Mouse (Mus musculus): ENCODE results near the gene Lrrc32.

Gene Lrrc32

DNA sequence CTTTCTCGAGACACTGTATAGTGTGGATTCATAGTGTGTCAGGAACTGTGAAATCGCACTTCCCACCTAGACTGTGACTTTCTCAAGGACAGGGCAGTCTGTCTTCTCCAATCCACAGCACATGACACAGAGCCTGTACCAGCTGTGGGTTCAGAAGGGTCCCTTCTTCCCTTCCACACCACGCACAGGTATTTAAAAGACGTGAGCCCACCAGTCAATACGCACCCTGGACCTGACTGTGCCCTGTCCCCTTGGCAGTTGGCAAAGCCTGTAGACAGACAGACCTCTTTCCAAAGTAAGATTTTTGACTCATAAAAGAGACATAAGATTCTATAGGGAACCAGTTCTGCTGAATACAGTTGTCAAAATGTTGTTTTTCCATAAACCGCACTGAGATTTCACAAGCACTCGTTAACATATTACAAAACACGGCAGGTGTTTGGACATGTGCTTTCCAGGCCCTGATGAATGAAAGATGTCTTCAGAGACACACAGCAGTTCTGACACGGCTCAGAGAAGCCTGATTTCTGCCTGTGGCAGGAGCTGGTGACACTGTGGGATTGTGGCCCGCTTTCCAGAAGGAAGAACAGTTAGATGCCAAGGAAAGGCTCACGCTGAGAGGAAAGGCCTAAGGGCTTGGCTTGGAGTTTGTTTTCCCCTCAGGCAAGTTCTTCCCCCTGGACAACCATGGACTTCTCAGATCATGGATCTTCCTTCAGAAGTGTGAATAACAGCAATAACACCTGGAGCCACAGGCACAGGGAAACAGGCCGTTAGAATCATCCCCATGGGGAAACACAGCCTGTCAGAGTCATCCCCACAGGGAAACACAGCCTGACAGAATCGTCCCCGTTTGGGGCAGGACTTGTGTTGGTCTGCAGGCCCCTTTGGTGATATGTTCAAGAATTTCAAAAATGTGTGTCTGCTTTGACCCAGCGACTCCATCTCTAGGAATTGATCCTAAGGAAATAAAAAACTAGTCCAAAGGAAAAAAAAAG is 22.2 kb downstream of the Lrrc32 start:
- no peak for DNase-seq (ENCODE audit: low spot score)

DNA sequence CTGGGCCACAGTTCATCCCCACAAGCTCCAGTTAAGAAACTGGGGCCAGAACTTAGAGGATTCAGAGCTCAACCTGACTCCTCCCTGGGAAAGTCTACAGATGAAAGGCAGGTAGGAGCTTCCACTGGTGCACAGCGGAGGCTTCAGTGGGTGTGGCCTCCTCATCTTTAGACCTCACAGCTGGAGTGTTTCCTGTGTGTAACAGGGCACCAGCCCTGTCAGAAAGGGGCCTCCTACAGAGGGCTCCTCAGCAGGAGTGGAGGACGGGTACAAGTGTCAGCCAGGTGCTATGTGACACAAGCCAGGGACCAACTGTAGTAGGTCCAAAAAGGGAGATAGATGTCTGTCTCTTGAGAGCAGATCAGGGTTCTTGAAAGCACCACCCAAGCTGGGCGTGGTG is 24.2 kb downstream of the Lrrc32 start:
- DNase-seq (ENCODE audit: low spot score) = no peak

DNA sequence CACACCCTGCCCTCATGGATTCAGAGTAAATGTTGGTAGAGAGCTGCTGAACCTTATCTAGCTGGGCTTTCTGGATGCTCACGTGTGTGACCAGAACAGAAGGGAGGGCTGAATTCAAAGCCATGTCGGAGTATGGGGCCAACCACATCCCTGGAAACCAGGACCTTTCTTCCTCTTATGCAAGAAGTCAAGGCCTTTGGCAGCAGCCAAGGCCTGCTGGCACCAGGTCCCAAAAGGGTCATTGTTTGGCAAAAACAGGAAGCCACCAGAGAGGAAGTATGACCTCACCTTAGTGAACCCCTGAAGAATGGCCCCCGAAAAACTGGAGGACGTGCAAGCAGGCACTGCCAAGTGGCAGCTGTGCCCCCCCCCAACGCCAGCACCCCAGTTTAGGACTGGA is 33.5 kb downstream of the Lrrc32 start:
- DNase-seq (ENCODE audit: low spot score) = no peak

DNA sequence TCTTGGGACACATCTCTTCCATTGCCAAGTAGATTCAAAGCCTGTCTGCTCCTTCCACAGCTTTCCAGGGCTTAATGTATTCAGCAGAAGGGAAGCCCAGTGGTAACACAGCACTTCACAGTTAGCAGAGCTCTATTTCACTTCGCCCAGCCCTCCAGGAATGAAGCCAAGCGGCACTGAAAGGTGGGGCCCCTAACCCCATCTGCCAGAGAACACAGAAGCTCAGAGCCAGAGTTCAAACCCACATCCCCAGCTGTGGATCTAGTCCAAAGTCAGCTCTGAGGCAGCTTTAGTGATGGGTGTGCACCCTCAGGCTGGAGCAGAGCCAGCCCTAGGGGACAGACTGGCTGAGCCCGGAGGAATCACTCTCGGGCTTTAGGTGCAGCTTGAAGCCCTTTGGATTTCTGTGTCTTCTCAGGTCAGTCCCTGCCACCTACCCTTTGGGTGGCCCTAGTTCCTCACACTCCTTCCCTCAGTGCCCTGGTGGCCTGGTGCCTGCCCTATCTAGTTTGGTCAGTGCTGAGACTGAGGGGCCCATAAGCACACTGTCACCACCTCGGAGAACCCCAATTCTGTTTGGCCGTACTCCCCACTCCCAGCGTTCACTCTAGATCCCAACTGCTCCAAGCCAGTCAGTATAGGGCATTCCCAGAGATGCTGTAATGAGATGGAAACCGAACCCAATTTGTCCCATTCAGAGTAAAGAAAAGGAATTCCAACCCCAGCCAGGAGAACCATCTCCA is 34.2 kb downstream of the Lrrc32 start:
- no peak for DNase-seq (ENCODE audit: low spot score)

DNA sequence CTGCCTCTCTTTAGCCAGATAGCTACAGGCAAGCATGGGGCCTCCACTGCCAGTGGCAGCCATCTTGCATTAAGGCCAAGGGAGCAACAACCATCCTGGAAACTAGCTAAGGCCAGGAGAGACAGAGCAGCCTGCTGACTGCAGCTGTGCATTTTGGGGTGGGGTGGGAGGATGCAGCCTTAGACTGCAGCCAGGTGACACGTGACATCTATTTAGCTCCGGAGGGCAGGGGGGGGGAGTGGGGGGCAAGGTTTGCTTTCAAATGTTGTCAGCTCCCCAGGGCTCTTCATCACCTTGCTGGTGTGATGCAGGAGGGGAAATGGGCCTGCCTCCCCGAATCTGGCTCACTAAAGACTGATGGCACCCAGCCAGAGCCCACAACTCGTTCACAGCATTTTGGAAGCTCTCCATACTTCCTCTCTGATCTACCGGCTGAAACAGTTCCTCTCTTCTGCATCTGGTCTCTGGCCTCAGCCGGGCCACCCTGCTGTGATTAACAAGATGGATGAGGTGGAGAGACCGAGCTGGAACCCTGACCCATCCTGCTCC is 34.8 kb downstream of the Lrrc32 start:
- DNase-seq (ENCODE audit: low spot score) = no peak

DNA sequence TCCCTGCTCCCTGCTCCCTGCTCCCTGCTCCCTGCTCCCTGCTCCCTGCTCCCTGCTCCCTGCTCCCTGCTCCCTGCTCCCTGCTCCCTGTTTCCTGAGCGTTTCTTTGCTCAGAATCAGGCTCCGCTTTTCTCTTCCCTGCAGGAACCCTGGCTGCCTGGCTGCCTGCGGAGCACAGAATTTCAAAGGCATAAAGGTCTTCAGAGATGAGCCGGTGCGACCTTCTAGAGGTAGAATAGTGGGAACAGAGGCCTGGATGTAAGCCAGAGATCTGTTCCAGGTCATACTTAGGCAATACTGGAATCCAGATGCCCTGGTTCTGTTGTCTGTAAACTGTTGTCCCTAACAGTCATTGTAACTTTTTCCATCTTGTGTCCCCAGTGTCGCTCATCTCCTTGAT is 35.3 kb downstream of the Lrrc32 start:
- DNase-seq (ENCODE audit: low spot score) = no peak

DNA sequence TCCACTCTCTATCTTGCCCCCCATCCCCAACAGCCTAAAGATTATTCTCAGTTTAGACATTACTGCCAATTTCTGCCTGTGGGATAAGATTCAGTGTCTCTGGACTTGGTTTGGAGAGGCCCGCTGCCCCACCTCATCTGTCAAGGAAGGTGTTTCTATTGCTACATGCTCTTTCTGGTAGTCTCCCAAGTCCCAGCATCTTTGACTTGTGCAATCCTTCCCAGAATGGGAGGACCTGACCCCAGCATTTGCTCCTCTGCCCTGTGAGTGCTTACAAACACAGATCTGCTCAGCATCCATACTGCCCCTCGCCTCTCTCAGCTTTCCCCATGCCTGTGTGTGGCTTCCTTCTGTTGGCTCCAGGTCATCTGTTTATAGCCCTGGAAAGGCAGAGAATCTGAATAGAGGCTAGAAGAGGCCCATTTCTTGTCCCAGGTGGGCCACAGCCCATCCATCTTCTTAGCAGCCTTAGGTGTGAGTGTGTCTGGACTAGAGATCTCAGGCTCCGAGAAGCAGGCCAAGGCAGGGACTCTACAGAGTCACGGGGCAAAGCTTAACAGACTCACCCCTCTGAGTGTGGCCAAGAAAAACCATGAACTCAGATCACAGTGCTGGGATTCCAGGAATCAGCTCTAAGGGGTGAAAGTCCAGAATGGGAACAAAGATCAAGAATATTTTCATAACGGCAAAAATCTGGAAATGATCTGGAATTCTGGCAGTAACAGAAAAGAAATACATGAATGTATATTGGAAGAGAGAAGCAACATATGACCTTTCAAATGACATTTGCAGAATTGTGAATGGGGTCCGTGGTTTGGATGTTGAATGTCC is 36.0 kb downstream of the Lrrc32 start:
- DNase-seq (ENCODE audit: low spot score) = no peak

DNA sequence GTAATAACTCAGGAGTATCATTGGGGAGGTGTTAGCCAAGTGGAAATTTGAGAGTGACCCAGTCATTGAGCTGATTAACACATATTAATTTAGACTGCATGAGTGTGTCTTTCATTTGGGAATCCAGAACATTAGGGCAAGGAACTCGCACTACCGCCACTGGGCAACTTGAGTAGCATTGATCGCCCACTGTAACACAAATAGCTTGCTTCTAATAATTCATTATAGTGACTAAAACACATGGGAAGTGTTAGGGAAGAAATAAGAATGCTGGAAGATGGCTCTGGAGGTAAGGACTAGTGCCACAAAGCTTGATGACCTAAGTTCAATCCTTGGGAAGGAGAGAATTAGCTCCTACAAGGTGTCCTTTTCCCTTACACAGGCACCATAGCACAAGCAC is 38.0 kb downstream of the Lrrc32 start:
- no peak for DNase-seq (ENCODE audit: low spot score)

DNA sequence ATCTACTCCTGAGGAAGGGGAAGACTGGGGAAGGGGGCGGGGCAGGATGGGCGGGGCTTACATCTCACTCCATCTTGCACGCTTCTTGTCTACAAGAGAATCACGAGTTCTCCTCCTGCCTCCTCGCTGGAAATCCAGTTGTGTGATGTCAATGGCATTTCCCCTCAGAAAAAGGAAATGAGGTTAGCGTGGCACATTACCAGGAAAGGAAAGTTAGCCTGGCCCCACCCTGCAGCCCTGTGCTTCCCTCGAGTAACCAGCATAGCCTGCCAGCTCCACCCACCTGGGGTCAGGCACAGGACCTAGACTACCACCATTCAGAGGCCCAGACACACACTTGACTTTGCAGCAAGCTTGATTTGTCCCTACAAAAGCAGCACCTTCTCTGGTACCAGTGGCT is 42.5 kb downstream of the Lrrc32 start:
- DNase-seq (ENCODE audit: low spot score) = no peak

DNA sequence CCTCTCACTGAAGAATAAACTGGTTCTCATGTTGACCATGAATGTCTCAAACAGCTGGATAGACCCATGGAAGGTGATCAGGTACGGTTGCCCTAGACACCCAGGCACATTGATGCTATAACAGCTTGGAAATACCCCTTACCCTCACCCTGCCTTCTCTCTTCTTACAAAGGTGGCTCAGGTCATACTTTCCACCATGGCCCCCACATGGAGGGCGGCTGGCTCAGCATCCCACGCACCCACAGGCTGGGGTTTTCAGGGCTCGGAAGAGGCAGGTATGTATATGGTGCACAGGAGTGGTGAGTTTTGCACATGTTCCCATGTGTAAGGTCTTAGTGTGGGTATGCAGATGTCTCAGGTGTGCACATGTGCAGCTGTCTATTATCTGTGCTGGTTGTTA is 43.9 kb downstream of the Lrrc32 start:
- no peak for DNase-seq (ENCODE audit: low spot score)

DNA sequence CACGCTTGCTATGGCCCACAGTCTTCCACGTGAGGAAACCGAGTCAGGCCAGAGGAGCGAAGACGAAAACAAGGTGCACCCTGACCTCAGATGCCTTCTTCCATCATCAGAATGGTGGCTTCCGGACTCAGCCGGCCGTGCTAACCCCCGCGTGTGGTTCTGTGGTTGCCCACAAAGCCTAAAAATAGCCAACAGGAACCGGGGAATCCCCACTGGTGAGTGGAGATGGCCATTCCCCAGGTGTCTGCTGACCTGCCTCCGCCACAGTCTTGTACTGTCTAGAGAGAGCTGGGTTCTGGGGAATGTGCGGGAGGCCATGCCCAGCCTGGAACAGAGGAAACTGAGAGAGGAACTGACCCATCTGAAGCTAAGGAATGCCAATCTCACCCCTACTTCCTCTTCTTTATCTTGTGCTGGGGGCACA is 45.4 kb downstream of the Lrrc32 start:
- no peak for DNase-seq (ENCODE audit: low spot score)

DNA sequence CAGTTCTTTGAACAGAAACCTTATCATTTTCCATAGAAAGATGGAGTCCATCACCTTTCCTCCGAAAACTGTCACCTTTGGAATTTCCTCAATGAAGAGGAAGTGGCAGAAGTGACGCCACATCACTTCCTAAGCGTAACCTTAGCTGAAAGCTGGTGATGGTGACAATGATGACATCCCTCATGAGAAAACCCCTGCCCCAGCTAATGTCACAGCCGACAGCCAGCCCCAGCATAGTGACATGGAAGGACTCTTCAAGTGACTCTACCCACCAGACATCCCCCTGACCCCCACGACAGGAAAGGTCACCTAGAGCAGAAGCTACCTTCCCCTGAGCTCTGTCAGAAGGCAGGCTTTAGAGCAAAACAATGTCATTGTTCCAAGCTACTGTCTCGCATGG is 46.1 kb downstream of the Lrrc32 start:
- no peak for DNase-seq (ENCODE audit: low spot score)

DNA sequence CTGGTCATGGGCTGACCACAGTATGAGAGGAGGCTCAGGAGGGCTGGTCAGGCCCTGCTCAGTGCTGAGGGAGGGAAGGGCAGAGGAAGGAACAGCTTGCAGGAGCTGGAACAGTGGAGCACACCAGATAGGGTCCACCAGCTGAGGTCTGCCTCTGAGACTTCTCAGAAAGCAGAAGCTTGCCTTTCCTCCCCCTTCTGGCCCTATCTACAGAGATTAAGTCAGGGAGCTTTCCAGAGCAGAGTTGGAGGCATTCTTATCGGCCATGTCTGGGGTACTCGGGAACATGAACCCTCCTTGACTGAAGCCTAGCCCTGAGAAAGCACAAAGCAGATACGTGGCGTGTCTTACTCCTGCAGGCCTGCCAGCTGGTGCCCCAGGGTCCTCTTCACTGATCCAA is 46.8 kb downstream of the Lrrc32 start:
- DNase-seq (ENCODE audit: low spot score) = no peak

DNA sequence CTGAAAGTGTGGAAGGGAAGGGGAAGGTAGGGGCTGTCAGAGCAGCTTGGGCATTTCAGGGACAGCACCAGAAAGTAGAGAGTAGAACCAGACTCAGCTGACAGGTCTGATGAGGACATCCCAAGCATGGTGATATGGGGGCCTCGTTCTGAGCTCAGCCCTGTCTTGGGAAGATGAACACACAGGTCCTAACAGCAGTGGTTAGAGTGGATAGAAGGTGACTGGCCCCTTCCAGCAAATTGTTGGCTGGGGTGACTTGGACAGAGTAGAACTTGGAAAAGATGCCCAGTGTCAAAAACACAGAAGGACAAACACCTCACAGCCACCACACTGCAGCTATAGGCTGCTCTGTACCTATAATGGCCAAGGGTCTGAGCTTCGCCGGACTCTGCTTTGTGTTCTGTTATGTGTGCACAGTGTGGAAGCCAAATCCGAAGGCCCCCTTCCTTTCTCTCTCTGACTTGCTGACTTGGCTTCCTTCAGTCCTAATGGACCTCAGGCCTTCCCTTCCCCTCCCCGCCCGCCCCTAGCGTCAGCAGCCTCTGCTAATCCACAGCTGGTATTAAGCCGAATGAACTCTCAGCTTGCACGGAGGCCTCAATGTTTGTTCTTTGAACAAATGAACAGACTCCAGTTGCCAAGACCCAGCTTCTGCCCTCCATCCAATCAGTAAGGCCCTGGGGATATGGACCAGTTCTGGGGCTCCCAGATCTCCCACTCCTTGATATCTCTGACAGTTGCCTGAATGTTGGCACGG is 48.3 kb downstream of the Lrrc32 start:
- DNase-seq (ENCODE audit: low spot score) = no peak

DNA sequence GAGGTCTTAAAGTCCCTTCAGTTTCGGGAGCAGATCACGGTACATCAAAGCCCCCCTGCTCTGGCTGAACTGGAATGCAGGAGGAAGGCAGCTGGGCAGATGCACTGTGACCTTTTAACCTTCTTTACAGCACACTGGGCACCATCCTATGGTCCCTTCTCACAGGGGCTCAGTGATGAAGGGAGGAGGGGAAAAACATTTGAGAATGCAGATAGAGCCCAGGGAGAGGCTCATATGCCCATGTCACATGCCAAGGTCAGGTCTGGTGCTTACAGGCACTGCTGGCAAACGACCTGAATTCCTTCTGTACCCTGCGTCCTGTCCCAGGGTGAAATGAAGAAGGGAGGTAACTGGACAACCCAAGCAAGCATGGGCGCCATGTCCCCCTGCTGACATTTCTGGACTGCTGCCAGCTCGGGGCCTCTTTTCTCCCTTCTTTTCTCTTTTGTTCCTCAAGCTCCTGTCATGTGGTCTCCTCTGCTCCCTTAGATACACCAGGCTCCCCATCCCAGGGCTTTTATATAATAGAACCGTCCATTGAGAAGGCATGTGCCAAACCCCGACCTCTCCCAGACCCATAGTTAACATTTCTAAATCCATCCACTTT is 49.0 kb downstream of the Lrrc32 start:
- DNase-seq (ENCODE audit: low spot score) = no peak

DNA sequence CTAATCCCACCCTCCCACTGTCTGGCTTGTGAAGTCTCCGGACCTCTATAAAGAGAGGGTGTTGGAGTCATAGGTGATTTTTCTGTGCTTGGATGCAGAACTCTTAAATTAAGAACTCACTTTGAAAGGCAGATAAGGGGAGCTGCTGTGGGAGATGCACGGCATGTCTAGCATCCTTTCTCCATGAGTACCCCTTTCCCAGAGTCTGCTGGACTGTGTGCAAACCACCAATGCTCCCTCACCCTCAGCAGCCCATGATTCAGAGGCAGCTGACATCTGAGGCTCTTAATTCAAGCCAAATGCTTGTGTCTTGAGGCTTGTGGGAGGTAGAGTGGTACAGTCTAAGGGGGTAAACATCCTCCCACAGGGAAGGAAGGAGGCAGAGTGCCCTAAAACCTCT is 51.8 kb downstream of the Lrrc32 start:
- DNase-seq (ENCODE audit: low spot score) = no peak

DNA sequence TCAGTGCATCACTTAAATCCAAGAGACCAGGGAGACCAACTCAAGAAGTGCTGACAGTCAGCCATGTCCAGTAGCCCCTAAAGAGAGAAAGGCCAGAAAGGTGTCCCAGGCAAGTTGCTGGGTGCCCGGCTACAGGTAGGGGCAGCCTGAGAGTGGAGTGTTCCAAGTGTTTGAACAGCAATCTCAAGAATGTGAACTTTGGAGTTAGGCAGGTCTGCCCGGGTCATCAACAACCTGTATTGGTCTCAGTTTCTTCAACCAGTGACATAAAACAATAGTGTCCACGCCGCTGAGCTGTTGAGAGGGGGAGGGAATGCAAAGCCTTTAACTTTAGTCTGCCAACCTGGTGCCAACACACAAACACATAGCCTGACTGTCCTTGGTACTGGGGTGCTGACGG is 52.5 kb downstream of the Lrrc32 start:
- no peak for DNase-seq (ENCODE audit: low spot score)

DNA sequence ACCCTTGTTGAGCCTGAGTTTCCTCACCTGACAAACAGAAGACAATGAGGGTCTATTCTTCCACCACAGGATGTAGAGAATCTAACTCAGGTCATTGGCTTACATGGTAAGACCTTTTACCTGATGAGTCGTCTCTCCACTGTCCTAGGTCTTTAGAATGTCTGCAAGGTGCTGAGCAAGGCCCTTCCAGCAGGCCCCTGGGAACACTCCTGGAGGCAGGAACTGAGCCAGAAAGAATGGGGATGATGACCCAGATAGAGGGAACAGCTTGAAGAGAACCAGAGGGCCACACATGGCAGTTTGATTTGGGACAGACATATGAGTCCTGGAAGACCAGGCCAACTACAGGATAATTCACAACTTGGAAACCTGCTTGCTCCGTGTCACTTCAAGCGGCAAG is 53.2 kb downstream of the Lrrc32 start:
- DNase-seq (ENCODE audit: low spot score) = no peak

DNA sequence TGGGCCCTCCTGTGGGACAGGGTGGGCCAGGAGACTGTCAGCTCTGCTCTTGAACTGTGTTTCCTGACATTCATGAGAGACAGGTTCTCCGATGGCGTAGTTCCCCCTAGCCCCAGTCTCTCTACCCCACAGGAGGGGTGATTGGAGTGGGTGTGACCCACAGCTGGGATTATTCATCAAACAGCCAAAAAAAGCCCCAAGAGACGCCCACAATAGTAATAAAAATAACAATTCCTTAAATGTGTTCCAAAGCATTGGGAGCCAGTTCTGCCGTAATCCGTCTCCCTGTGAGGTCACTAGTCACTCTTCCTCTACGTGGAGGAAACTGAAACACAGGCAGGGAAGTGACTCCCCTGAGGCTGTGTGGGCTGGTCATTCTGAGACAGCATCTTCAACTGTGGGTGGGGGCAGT is 53.7 kb downstream of the Lrrc32 start:
- DNase-seq (ENCODE audit: low spot score) = no peak

DNA sequence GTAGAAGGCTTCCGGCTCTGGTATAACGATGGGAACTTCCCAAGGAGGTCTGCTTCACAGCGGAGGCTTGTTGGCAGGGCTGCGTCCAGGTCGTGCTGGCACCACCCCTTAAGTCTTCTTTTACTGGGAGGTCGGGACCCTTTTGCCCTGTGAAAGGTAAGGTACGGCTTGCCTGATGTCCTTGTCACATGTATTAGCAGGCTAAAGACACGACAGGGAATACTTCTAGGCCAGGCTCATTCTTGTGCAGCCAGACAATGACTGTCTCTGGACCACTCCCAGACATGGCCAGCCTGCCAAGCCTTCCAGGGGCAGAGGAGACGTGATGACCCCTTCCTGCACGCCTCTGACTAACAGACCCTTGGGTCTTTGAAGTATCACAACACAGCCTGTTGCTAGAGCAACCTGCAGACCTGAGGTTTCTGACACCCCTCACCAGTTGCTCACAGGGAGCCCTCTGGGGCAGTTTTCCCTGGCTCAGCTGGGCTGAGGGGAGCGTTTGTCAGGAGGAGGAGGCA is 54.8 kb downstream of the Lrrc32 start:
- no peak for DNase-seq (ENCODE audit: low spot score)

DNA sequence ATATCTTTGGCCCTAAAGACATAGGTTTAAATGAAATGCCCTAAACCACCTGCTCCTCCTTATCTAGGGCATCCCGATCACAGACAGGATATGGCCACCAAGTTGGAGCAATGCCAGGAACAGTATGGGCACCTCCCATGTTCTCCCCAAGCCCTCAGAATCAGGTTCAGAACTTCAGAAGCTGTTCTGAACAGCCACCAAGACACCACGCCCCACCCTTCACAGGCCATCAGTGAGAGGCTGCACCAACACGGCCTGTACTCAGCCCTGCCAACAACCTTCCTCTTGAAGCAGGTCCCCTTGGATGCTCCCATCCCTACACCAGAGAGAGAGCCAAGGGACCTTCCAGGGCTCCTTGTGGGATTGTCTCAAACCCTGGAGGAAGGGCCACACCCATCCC is 55.5 kb downstream of the Lrrc32 start:
- no peak for DNase-seq (ENCODE audit: low spot score)
